Mouse (Mus musculus) lung, embryonic 14.5 days (tissue): Measurements from ENCODE around the gene Mmd2. TPM values are rescaled to one million over a fixed set of nuclear protein-coding genes. Genes with fewer than 3 reads are reported as not detected.

ENCODE experiments used
- ATAC-seq: fragments of 200-750 bp; cut with Nextera tagmentation; 2 replicates; pipeline ENCODE4 v1.8.0; 2017; ENCODE audit warnings: mild to moderate bottlenecking, moderate TSS enrichment, moderate library complexity; ENCODE audit not compliant: insufficient read depth
- DNase-seq: peaks from one replicate; pipeline ENCODE4 v3.0.0-alpha.2; 2015
- H3K27ac ChIP-seq: fragments of 300-500 bp; sonication (generic); 2 replicates; pipeline ENCODE4 v1.5.1; 2014; ENCODE audit warnings: low read depth, mild to moderate bottlenecking, moderate library complexity
- H3K27me3 ChIP-seq: fragments of 300-500 bp; sonication (generic); 2 replicates; pipeline ENCODE4 v1.6.1; 2014; ENCODE audit warnings: low read length, control low read depth; ENCODE audit not compliant: insufficient read depth
- H3K36me3 ChIP-seq: fragments of 300-500 bp; sonication (generic); 2 replicates; pipeline ENCODE4 v1.6.1; 2014; ENCODE audit warnings: control low read depth; ENCODE audit not compliant: insufficient read depth
- H3K4me1 ChIP-seq: fragments of 300-500 bp; sonication (generic); 2 replicates; pipeline ENCODE4 v1.6.1; 2014; ENCODE audit warnings: antibody characterized with exemption, control low read depth; ENCODE audit not compliant: insufficient read depth
- H3K4me2 ChIP-seq: fragments of 300-500 bp; sonication (generic); 2 replicates; pipeline ENCODE4 v1.6.1; 2014; ENCODE audit warnings: mild to moderate bottlenecking
- H3K4me3 ChIP-seq: fragments of 300-500 bp; sonication (generic); 2 replicates; pipeline ENCODE4 v1.5.1; 2014; ENCODE audit warnings: low read depth, low read length
- H3K9ac ChIP-seq: fragments of 300-500 bp; sonication (generic); 2 replicates; pipeline ENCODE4 v1.6.1; 2014
- H3K9me3 ChIP-seq: fragments of 300-500 bp; sonication (generic); 2 replicates; pipeline ENCODE4 v1.6.1; 2016; ENCODE audit warnings: low read depth, low read length, control low read depth
- CTCF ChIP-seq: IDR thresholded peaks from 2 replicates; pipeline ENCODE4 v1.5.1; 2016; ENCODE audit warnings: antibody characterized with exemption, low read depth
- WGBS: fragments of 180-500 bp; shearing (Covaris S2); extraction: QIAGEN DNeasy Blood & Tissue Kit; methylation state at CpG from one replicate; pipeline ENCODE4 v1.1.7; 2014; 5-methylcytosine and 5-hydroxymethylcytosine counted together
- polyA plus RNA-seq: library from polyadenylated mRNA; unstranded; fragments of >200 nt; fragmentation: Nextera tagmentation; extraction: Ambion mirVana; gene quantifications from 2 replicates; pipeline ENCODE4 v1.2.1, GENCODE M21; 2014

The Mmd2 gene
- polyA plus RNA-seq, 1 experiment from 2014 or later, result 0.11 TPM

- Histone ChIP-seq H3K9me3 (no peaks in the 10 kb centered on the region), H3K4me1 (no peaks in the 10 kb centered on the region), H3K27ac (no peak overlapping the region), H3K27me3 (no peaks in the 10 kb centered on the region), H3K36me3 (no peaks in the 10 kb centered on the region), H3K4me3 (no peak overlapping the region), H3K4me2 (no peak overlapping the region), H3K9ac (no peak overlapping the region)
- WGBS, result 39% methylated on average over 14 of the region's 14 CpGs
- DNase-seq, result peak; percentile 28
- ATAC-seq, result no peak
- TF ChIP-seq CTCF, result no peak
Measured at GRCm38 (mm10) chr5:142583616-142584126, 24.9 kb downstream of the Mmd2 start.

- no peaks in the 10 kb centered on the region for H3K27me3 ChIP-seq
- DNase-seq, result peak; percentile 85
- no peak overlapping the region for H3K4me2 ChIP-seq
- H3K9ac ChIP-seq, result no peak overlapping the region
- H3K36me3 ChIP-seq, result no peaks in the 10 kb centered on the region
- H3K4me1 ChIP-seq, result no peaks in the 10 kb centered on the region
- TF ChIP-seq CTCF, result peak; percentile 91
- ATAC-seq, result peak; percentile 77
- H3K4me3 ChIP-seq, result no peak overlapping the region
- no peaks in the 10 kb centered on the region for H3K9me3 ChIP-seq
- H3K27ac ChIP-seq, result no peak overlapping the region
- 9% methylated on average over 5 of the region's 5 CpGs for WGBS
Measured at GRCm38 (mm10) chr5:142581517-142581916, 27.1 kb downstream of the Mmd2 start.

GRCm38 (mm10) chr5:142578192-142578591 is 30.4 kb downstream of the Mmd2 start:
- Histone ChIP-seq H3K9me3 (no peaks in the 10 kb centered on the region), H3K4me1 (no peaks in the 10 kb centered on the region), H3K4me2 (no peak overlapping the region), H3K9ac (no peak overlapping the region), H3K36me3 (no peaks in the 10 kb centered on the region), H3K27me3 (no peaks in the 10 kb centered on the region), H3K4me3 (no peak overlapping the region), H3K27ac (no peak overlapping the region)
- ATAC-seq, result no peak
- TF ChIP-seq CTCF, result peak; percentile 31; the same call in 1 of the 2 replicates
- DNase-seq, result no peak
- 88% methylated on average over 10 of the region's 10 CpGs for WGBS

- no peak overlapping the region for H3K27ac ChIP-seq
- no peak overlapping the region for H3K9ac ChIP-seq
- no peaks in the 10 kb centered on the region for H3K36me3 ChIP-seq
- H3K4me2 ChIP-seq, result no peak overlapping the region
- ATAC-seq, result no peak
- no peaks in the 10 kb centered on the region for H3K9me3 ChIP-seq
- H3K4me1 ChIP-seq, result no peaks in the 10 kb centered on the region
- DNase-seq, result peak; percentile 19
- 78% methylated on average over 7 of the region's 7 CpGs for WGBS
- TF ChIP-seq CTCF, result no peak
- H3K4me3 ChIP-seq, result no peak overlapping the region
- no peaks in the 10 kb centered on the region for H3K27me3 ChIP-seq
Measured at GRCm38 (mm10) chr5:142576832-142577231, 31.8 kb downstream of the Mmd2 start.

GRCm38 (mm10) chr5:142574323-142575057 is 34.1 kb downstream of the Mmd2 start:
- DNase-seq (no peak), ATAC-seq (no peak)
- no peak for TF ChIP-seq CTCF
- 71% methylated on average over 8 of the region's 8 CpGs for WGBS
- Histone ChIP-seq H3K4me3 (no peak overlapping the region), H3K9me3 (no peaks in the 10 kb centered on the region), H3K27me3 (no peaks in the 10 kb centered on the region), H3K27ac (no peak overlapping the region), H3K9ac (no peak overlapping the region), H3K4me2 (no peak overlapping the region), H3K4me1 (no peaks in the 10 kb centered on the region), H3K36me3 (no peaks in the 10 kb centered on the region)

- H3K4me3 ChIP-seq, result no peak overlapping the region
- no peaks in the 10 kb centered on the region for H3K36me3 ChIP-seq
- H3K27ac ChIP-seq, result no peak overlapping the region
- 83% methylated on average over 1 of the region's 1 CpGs for WGBS
- TF ChIP-seq CTCF, result no peak
- no peaks in the 10 kb centered on the region for H3K27me3 ChIP-seq
- ATAC-seq, result no peak
- H3K9ac ChIP-seq, result no peak overlapping the region
- no peak for DNase-seq
- no peaks in the 10 kb centered on the region for H3K9me3 ChIP-seq
- H3K4me1 ChIP-seq, result no peaks in the 10 kb centered on the region
- no peak overlapping the region for H3K4me2 ChIP-seq
Measured at GRCm38 (mm10) chr5:142564606-142565005, 44.0 kb downstream of the Mmd2 start.

- no peaks in the 10 kb centered on the region for H3K27me3 ChIP-seq
- H3K9me3 ChIP-seq, result no peaks in the 10 kb centered on the region
- no peak overlapping the region for H3K4me2 ChIP-seq
- DNase-seq, result no peak
- no peak overlapping the region for H3K27ac ChIP-seq
- ATAC-seq, result no peak
- no peak overlapping the region for H3K9ac ChIP-seq
- H3K4me3 ChIP-seq, result no peak overlapping the region
- H3K36me3 ChIP-seq, result no peaks in the 10 kb centered on the region
- WGBS, result 49% methylated on average over 7 of the region's 7 CpGs
- H3K4me1 ChIP-seq, result no peaks in the 10 kb centered on the region
- no peak for TF ChIP-seq CTCF
Measured at GRCm38 (mm10) chr5:142560261-142560660, 48.3 kb downstream of the Mmd2 start.
